Mouse (Mus musculus) T-helper 17 cell (primary cell): ENCODE measurements at regions not wholly inside any gene's neighbourhood (a gene's known extent, or its start where the extent isn't known, plus 50 kb on each side); places are given as distances from the start of the nearest gene placed in this dataset.

Experiments
- in situ Hi-C, 2 experiments: fragments of 300-600 bp; cut with MboI, MseI; formaldehyde crosslinking; loops; 1 replicate in 1 of 2; 2 replicates in 1 of 2; pipeline ENCODE4 v1.15.1; 2025; ENCODE audit warnings: high pct_unique_total_duplicates in 2 of 2

DNA sequence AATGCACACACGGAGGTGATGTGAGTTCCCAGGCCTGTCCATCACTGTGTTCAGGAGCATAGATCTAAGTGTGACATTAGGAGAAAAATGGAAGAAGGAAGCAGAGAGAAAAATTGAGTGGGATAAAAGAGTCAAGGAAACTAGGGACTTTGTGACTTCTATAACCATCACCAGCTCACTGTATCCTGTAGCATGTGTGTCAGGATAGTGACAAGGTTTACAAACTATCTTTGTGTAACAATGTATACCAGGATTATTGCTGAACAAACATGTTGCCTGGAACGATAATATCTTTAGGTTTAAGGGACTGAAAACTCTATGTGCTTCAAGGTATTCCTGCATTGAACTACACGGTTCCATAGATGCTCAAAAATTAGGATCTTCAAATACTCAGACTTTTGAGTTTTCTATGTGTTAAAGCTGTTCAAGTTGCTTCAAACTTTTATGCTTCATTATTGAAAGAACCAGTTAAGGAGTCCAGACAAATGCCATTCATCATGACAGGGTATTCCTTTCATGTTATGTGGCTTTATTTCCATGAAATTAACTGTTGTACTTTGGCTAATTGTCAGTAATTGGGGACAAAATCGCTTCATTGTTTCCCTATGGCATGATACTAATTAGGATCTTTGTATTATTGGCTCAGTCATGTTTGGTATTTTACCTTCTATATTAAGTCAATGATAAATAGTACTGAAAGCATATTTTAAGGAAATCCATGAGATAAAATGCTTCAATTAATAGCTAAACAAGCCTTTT is 200.5 kb downstream of the Gm11146 start:
- in situ Hi-C loops = no loop called here

DNA sequence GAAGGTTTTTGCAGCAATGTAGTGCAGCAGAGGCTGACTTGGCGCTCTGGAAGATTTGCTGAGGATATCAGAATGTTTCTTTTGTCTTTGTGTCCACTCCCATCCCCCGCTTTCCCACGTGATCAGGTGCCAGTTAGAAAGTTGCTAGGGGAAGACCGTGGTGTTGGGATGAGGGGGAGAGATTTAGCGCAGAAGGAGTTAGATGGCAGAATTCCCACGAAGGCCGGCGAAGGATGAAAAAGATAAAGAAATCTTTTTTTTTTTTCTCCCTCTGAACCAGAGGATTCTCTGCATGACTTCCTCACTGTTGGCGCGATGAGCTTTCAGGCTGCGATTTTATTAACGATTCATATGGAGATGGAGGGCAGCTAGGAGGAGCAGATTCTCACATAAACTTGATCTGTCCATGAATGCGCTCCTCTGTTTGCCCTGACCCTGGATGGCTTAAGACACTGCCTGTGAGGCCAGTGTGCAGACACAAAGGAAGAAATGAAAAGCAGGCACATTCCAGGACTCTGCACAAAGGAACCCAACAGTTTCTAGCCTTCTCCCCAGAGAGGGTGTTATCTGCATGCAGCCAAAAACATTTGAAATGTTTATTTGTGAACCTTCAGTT is 201.5 kb downstream of the Gm11146 start:
- in situ Hi-C loops = no loop called here

DNA sequence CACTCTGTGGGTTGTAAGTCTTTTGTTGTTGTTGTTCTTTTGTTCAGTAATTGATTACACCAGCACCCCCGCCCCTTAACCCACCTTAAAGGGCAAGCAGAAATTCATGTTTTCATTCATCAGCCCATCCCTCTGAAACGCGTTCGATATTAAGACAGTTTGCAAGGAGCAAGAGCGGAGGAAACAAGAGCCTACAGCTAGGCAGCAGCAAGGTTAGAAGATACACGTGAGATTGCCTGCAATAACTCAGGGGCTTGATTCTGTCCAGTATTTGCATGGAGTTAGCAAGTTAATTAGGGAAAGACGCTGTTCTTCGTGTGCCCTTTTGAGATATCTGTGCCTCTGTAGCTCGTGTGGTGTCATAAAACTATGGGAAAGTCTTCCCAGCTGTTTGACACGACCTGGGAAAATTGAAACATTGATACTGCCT is 202.0 kb downstream of the Gm11146 start:
- in situ Hi-C loops = no loop called here

GRCm38 (mm10) chr16:77394054-77394716 is 207.7 kb downstream of the Gm11146 start:
- in situ Hi-C loops = no loop called here

DNA sequence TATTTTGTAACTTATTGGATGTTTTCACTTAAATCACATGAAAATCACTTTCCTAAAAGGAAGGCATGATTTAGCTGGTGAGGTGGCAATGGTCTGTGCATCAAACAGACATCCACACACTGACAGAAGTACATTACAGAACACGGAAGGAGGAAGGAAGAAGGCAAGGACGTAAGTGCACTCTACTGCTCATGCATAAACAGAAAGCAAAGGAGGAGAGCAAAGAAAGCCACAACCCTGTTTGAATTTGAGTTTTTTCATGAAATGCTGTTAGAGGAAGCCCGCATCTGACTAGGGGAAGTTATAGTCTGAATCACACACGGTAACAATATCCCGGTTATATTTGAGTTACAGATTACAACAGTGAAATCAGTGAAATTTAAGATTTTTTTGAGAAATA is 208.4 kb downstream of the Gm11146 start:
- in situ Hi-C loops = no loop called here

DNA sequence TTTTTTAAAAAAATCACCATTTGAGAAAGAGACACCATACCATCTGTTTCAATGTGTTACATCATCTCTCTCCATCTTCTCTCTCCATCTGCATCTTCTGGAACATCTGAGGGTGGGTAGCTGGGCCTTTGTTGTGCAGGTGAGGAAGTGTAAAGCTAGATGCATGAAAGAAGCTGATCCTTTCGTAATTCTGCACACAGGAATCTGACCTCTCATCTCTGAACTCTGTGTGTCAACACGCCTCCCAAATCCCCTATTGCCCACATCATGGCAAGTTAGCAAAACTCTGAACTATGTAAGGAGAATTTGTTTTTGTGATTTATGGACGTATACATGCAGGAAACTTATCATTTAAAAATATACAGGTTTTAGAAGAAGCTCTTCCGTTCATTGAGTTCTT is 209.7 kb downstream of the Gm11146 start:
- in situ Hi-C loops = no loop called here

DNA sequence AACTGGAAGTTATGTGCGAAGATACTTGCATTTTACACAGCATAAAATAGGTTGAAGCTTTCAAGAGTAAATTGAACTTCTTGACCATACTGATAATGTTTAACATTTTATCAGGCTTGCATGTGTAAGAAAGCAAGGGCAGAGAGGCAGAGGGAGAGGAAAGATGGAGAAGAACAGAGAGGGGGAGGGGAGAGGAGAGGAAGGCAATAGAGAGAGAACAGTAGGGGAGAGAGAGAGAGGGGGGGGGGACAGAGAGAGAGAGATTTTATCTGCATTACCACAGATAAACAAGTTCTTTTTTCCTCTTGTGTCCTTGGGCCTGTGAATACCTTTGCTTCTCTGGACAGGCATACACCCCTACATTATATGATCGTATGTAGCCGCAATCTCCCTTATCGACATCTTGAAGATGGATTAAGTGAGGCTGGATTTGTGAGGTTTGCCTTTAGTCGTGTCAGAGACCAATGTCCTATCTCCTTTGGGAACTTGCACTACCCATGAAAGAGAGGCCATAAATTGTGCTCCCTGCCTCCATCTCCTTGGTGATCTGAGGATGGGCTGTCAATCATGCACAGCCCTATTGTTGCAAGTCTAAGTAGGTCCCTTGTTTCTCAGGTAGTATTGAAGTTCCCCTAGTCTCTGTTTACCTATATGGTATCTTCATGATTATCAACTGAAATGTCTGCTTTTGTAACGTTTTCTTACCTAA is 217.7 kb downstream of the Gm11146 start:
- in situ Hi-C loops = no loop called here

DNA sequence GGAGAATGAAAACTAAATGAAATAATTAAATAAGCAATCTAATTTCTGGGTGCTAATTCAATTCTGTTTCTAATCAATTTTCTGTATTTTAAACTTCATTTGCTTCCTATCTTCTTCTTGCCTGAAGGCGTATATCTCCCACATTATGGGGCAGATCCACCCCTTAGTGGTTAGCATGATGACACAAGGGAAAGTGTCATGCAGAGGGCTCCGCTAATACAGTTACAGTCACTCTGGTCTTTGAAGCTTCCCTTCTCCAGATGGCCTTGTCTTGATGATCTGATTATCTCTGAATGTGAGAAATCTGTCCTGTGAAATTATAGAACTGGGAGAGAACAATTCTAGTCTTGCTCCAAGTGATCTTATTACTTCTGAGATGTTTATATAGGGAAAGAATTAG is 219.1 kb downstream of the Gm11146 start:
- in situ Hi-C loops = no loop called here

DNA sequence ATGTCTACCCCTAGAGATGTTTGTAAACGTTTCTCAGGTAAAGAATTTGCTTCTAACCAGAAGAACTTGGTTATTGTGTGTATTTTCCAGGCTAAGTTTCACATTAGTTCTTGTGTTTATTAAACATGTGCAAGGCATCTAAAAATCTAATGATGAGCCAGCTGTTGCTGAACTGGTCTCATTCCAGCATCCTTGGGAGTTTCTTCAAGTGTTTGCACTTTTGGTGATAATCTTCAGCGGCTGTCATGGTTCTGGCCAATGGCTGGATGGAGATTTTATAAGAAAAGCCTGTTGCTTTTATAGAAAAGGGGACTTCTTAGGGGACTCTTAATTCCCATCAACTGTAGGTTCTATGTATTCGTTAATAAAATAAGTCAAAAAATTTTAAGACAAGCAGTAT is 229.1 kb downstream of the Gm11146 start:
- in situ Hi-C loops = no loop called here

- in situ Hi-C loops = no loop called here
Measured at GRCm38 (mm10) chr16:77369810-77370209, 232.1 kb downstream of the Gm11146 start.

DNA sequence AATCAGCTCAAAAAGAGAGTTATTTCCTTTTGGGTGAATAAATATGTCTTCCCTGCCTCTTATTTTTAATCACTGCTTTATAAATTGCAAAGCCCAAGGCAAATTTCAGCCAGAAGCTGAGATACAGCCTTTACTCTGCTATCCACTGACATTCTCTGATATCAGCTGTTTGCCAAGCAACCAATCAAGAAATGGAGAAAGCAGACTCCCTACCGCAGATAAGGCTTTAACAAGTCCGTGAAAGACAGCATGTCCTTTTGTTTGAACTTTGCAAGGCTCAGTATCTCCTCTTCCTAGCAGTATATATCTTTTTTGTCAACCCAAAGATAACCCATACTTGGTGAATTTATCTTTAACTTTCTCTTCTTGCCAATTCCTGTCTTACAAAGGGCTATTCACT is 236.6 kb downstream of the Gm11146 start:
- in situ Hi-C loops = no loop called here

- in situ Hi-C loops = no loop called here
Measured at GRCm38 (mm10) chr16:77364439-77364838, 237.5 kb downstream of the Gm11146 start.

GRCm38 (mm10) chr16:77359190-77359589 is 242.7 kb downstream of the Gm11146 start:
- in situ Hi-C loops = no loop called here

GRCm38 (mm10) chr16:77355260-77355659 is 246.6 kb downstream of the Gm11146 start:
- in situ Hi-C loops = no loop called here

GRCm38 (mm10) chr16:77354201-77354712 is 247.6 kb downstream of the Gm11146 start:
- in situ Hi-C loops = no loop called here

DNA sequence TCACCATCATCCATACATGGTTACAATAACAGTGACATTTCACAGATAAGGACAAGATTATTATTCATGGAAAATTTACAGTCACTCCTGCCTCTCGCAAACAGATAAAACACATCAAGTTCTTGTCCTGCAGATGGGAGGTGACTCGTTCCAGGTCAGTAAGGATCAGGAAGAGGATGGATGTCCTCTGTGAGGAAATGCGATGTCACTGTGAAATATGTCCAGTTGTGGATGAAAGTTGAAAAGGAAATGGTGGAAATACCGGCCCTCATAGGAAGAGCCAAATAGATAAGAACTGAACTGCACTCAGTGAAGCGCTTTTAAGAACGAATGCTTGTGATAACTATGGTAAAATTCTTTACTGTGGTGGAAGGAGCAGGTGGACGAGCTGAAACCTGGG is 255.8 kb downstream of the Gm11146 start:
- in situ Hi-C loops = no loop called here

DNA sequence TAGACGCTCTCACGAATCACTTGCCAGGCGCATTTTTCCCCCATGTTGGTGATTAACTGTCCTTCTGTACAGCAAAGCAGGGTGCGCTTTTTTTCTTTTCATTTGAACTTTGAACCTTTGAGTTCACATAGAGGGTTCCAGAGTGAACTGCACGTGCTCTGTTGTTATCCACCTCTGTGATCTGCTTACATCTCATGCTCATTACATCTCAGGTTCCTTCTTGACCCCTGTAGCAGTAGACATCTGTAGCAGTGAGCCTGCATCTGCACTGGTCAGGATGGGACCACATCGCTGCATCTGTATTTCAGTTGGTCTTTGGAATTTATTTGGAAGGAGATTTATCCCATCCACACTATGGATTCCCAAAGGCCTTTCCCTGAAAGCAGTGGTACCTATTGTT is 269.6 kb downstream of the Gm11146 start:
- in situ Hi-C loops = no loop called here

DNA sequence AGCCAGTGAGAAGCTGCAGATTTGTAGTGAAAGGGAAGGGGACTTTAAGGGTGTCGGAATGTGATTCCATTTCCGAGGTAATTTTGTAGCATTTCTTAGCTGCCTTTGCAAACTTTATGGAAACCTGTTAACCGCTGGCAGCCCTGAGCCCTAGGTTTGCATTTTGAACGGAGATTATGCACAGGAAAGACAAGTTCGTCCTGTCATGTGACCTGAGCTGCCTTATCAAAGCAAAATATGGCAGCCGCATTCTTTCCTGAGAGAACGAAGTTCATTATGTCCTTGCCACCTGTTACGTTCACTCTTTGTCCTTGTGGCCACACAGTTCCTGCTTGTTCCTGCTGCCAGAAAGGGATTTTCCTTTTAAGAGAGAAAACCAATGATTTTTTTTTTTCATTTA is 270.9 kb downstream of the Gm11146 start:
- in situ Hi-C loops = no loop called here

GRCm38 (mm10) chr16:77329711-77330530 is 272.0 kb downstream of the Gm11146 start:
- in situ Hi-C loops = no loop called here

DNA sequence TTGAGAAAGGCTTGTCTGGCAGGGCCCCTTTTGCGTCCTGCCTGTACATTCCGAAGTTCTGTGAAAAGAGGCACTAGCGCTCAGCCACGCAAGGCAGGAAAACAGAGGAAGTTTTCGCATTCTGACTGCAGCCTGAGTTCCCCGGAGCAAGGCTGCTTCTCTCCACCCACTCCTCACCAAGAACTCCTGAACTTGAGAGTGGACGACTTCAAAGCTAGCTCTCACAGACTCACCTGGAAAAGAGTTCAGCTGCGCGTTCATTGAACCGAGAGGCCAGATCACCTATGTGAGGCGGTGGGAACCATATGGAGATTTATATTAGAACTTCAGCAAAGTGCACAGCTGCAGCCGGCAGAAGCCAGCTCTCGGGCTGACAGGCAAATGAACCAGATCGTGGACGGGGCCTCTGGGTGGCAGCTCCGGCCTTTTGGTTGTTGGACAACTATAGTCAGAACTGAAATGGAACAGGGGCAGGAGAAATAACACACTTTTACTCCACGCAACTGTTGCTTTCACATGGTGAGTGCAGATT is 272.7 kb downstream of the Gm11146 start:
- in situ Hi-C loops = no loop called here

GRCm38 (mm10) chr16:77328628-77329159 is 273.2 kb downstream of the Gm11146 start:
- in situ Hi-C loops = no loop called here
